Mouse (Mus musculus): ENCODE data around the gene Etv5. TPM values are rescaled to one million over a fixed set of nuclear protein-coding genes. Genes with fewer than 3 reads are reported as not detected.
A peak's percentile ranks its signal among the peaks of the same experiment; 100 is the strongest.

The Etv5 gene
- polyA plus RNA-seq, 1 experiment from 2014 or later, result 14.5 TPM

GRCm38 (mm10) chr16:22426866-22427265 lies 12.7 kb downstream of the Etv5 start:
- Histone ChIP-seq H3K27me3 (replicated peaks) (peaks cover 10% of the 10 kb centered on the region; the same call in 1 of the 2 replicates), H3K9me3 (no peaks in the 10 kb centered on the region), H3K36me3 (replicated peaks) (no peaks in the 10 kb centered on the region), H3K4me3 (no peak overlapping the region), H3K9ac (no peak overlapping the region), H3K27ac (no peak overlapping the region), H3K4me2 (no peak overlapping the region), H3K4me1 (peaks cover 23% of the 10 kb centered on the region)
- WGBS, result 74% methylated on average over 7 of the region's 7 CpGs
- no peak for ATAC-seq (replicated peaks)

- WGBS, result 70% methylated on average over 5 of the region's 5 CpGs
- no peak for ATAC-seq (replicated peaks)
- no peaks in the 10 kb centered on the region for H3K4me1 ChIP-seq
- no peak overlapping the region for H3K4me2 ChIP-seq
- H3K9me3 ChIP-seq, result no peaks in the 10 kb centered on the region
- H3K9ac ChIP-seq, result no peak overlapping the region
- H3K36me3 ChIP-seq (replicated peaks), result no peaks in the 10 kb centered on the region
- H3K27me3 ChIP-seq (replicated peaks), result no peaks in the 10 kb centered on the region; the same call in 1 of the 2 replicates
- H3K4me3 ChIP-seq, result no peak overlapping the region
- H3K27ac ChIP-seq, result no peak overlapping the region
Measured at GRCm38 (mm10) chr16:22422256-22422655, 17.3 kb downstream of the Etv5 start.

GRCm38 (mm10) chr16:22417931-22418330 lies 21.6 kb downstream of the Etv5 start:
- no peak overlapping the region for H3K27ac ChIP-seq
- ATAC-seq (replicated peaks), result no peak
- H3K4me2 ChIP-seq, result no peak overlapping the region
- H3K9me3 ChIP-seq, result no peaks in the 10 kb centered on the region
- no peaks in the 10 kb centered on the region for H3K36me3 ChIP-seq (replicated peaks)
- H3K4me1 ChIP-seq, result no peaks in the 10 kb centered on the region
- WGBS, result 94% methylated on average over 7 of the region's 7 CpGs
- H3K4me3 ChIP-seq, result no peak overlapping the region
- H3K9ac ChIP-seq, result no peak overlapping the region
- no peaks in the 10 kb centered on the region for H3K27me3 ChIP-seq (replicated peaks)

- no peak overlapping the region for H3K4me2 ChIP-seq
- H3K9me3 ChIP-seq, result no peaks in the 10 kb centered on the region
- no peak overlapping the region for H3K9ac ChIP-seq
- no peak overlapping the region for H3K4me3 ChIP-seq
- no peaks in the 10 kb centered on the region for H3K36me3 ChIP-seq (replicated peaks)
- no peak overlapping the region for H3K27ac ChIP-seq
- no peak for ATAC-seq (replicated peaks)
- no peaks in the 10 kb centered on the region for H3K27me3 ChIP-seq (replicated peaks)
- WGBS, result 84% methylated on average over 8 of the region's 8 CpGs
- H3K4me1 ChIP-seq, result no peaks in the 10 kb centered on the region
Measured at GRCm38 (mm10) chr16:22417044-22417443, 22.5 kb downstream of the Etv5 start.

- H3K4me3 ChIP-seq, result no peak overlapping the region
- no peak overlapping the region for H3K27ac ChIP-seq
- no peaks in the 10 kb centered on the region for H3K9me3 ChIP-seq
- H3K9ac ChIP-seq, result no peak overlapping the region
- H3K4me2 ChIP-seq, result no peak overlapping the region
- no peaks in the 10 kb centered on the region for H3K27me3 ChIP-seq (replicated peaks)
- no peaks in the 10 kb centered on the region for H3K36me3 ChIP-seq (replicated peaks)
- no peaks in the 10 kb centered on the region for H3K4me1 ChIP-seq
- WGBS, result 64% methylated on average over 6 of the region's 6 CpGs
- ATAC-seq (replicated peaks), result no peak
Measured at GRCm38 (mm10) chr16:22416140-22416848, 23.2 kb downstream of the Etv5 start.

- Histone ChIP-seq H3K4me2 (no peak overlapping the region), H3K36me3 (replicated peaks) (no peaks in the 10 kb centered on the region), H3K27ac (no peak overlapping the region), H3K9ac (no peak overlapping the region), H3K9me3 (no peaks in the 10 kb centered on the region), H3K27me3 (replicated peaks) (no peaks in the 10 kb centered on the region), H3K4me1 (no peaks in the 10 kb centered on the region), H3K4me3 (no peak overlapping the region)
- no peak for ATAC-seq (replicated peaks)
- WGBS, result 90% methylated on average over 9 of the region's 9 CpGs
Measured at GRCm38 (mm10) chr16:22414205-22414754, 25.2 kb downstream of the Etv5 start.

GRCm38 (mm10) chr16:22412459-22413229 lies 26.9 kb downstream of the Etv5 start:
- Histone ChIP-seq H3K27ac (no peak overlapping the region), H3K9ac (no peak overlapping the region), H3K36me3 (replicated peaks) (no peaks in the 10 kb centered on the region), H3K4me1 (no peaks in the 10 kb centered on the region), H3K27me3 (replicated peaks) (no peaks in the 10 kb centered on the region), H3K4me3 (no peak overlapping the region), H3K9me3 (no peaks in the 10 kb centered on the region), H3K4me2 (no peak overlapping the region)
- 52% methylated on average over 16 of the region's 16 CpGs for WGBS
- ATAC-seq (replicated peaks), result 0 out of 2 replicates have a peak, but pooled peaks have one; percentile 14

GRCm38 (mm10) chr16:22411764-22412163 lies 27.8 kb downstream of the Etv5 start:
- WGBS, result 57% methylated on average over 11 of the region's 11 CpGs
- Histone ChIP-seq H3K4me2 (no peak overlapping the region), H3K27ac (no peak overlapping the region), H3K36me3 (replicated peaks) (no peaks in the 10 kb centered on the region), H3K4me1 (no peaks in the 10 kb centered on the region), H3K9ac (no peak overlapping the region), H3K27me3 (replicated peaks) (no peaks in the 10 kb centered on the region), H3K9me3 (no peaks in the 10 kb centered on the region), H3K4me3 (no peak overlapping the region)
- ATAC-seq (replicated peaks), result no peak

GRCm38 (mm10) chr16:22410000-22410399 lies 29.5 kb downstream of the Etv5 start:
- H3K36me3 ChIP-seq (replicated peaks), result no peaks in the 10 kb centered on the region
- no peak for ATAC-seq (replicated peaks)
- 0 out of 2 replicates have a peak, but pooled peaks cover 5% of the 10 kb centered on the region for H3K4me1 ChIP-seq
- whole genome bisulfite sequencing, result 90% methylated on average over 5 of the region's 5 CpGs
- no peak overlapping the region for H3K27ac ChIP-seq
- H3K4me3 ChIP-seq, result no peak overlapping the region
- no peak overlapping the region for H3K4me2 ChIP-seq
- no peaks in the 10 kb centered on the region for H3K27me3 ChIP-seq (replicated peaks)
- H3K9me3 ChIP-seq, result no peaks in the 10 kb centered on the region
- no peak overlapping the region for H3K9ac ChIP-seq

- ATAC-seq (replicated peaks), result no peak
- H3K4me3 ChIP-seq, result no peak overlapping the region
- H3K4me2 ChIP-seq, result no peak overlapping the region
- no peaks in the 10 kb centered on the region for H3K36me3 ChIP-seq (replicated peaks)
- no peak overlapping the region for H3K9ac ChIP-seq
- no peaks in the 10 kb centered on the region for H3K9me3 ChIP-seq
- no peak overlapping the region for H3K27ac ChIP-seq
- H3K4me1 ChIP-seq, result 0 out of 2 replicates have a peak, but pooled peaks cover 5% of the 10 kb centered on the region
- 80% methylated on average over 8 of the region's 8 CpGs for WGBS
- H3K27me3 ChIP-seq (replicated peaks), result no peaks in the 10 kb centered on the region
Measured at GRCm38 (mm10) chr16:22408642-22409360, 30.7 kb downstream of the Etv5 start.

GRCm38 (mm10) chr16:22406747-22407146 lies 32.8 kb downstream of the Etv5 start:
- no peak for ATAC-seq (replicated peaks)
- Histone ChIP-seq H3K4me2 (no peak overlapping the region), H3K9ac (no peak overlapping the region), H3K9me3 (no peaks in the 10 kb centered on the region), H3K36me3 (replicated peaks) (no peaks in the 10 kb centered on the region), H3K4me3 (no peak overlapping the region), H3K4me1 (0 out of 2 replicates have a peak, but pooled peaks cover 5% of the 10 kb centered on the region), H3K27ac (no peak overlapping the region), H3K27me3 (replicated peaks) (no peaks in the 10 kb centered on the region)
- 92% methylated on average over 4 of the region's 4 CpGs for WGBS

- Histone ChIP-seq H3K4me3 (no peak overlapping the region), H3K4me2 (no peak overlapping the region), H3K4me1 (0 out of 2 replicates have a peak, but pooled peaks cover 5% of the 10 kb centered on the region), H3K36me3 (replicated peaks) (no peaks in the 10 kb centered on the region), H3K9ac (no peak overlapping the region), H3K27me3 (replicated peaks) (no peaks in the 10 kb centered on the region), H3K9me3 (no peaks in the 10 kb centered on the region), H3K27ac (no peak overlapping the region)
- WGBS, result 66% methylated on average over 4 of the region's 4 CpGs
- no peak for ATAC-seq (replicated peaks)
Measured at GRCm38 (mm10) chr16:22406050-22406449, 33.5 kb downstream of the Etv5 start.

Measured in midbrain, embryonic 15.5 days (tissue).